Mouse (Mus musculus): ENCODE measurements around the gene 1190002N15Rik. TPM values are rescaled to one million over a fixed set of nuclear protein-coding genes. Genes with fewer than 3 reads are reported as not detected.

Gene 1190002N15Rik
- 8.9 and 9.9 TPM in 2 replicates for polyA plus RNA-seq (2011; ENCODE audit: insufficient read depth, insufficient read length, low read depth, missing spikeins)

DNA sequence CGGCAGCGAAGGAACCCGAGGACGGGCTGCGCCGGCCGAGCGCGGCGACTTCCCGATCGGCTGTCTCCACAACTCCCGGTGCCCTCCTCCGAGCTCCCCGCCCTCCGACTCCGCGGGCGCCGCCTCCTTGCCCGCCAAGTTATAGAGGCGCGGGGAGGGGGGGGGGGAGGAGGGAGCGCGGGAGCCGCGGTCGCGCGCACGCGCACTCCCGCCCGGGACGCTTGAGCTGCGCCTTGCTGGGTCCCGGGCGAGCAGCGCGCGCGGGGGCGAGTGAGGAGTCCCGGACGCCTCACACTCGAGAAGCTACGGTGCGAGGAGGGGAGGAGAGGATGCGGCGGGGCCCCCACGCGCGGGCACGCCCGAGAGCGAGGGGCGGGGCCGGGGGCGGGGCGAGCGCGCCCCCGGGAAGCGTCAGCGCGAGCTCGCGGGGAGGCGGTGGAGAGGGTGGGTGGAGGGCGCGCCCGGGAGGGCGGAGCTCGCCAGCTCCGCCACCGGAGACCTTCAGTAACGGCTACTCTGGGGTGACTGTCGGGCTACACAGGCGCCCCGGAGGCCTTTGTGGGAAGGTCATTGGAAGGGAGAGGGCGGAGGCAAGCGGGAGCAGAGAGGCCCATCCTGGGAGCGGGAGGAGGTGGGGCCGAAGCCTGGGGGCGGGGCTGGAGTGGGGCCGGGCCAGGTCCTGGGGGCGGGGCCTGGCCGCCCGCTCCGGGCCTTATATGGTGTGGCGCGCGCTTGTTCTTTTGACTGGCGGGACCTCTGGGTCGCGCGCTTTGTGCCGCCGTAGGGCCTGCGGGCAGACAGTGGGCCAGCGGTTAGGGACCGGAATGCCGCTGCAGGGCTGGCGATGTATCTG, at the start of gene 1190002N15Rik:
Gene 1190002N15Rik (minus strand): TSS at position 112 of the 853 bp plus-strand sequence.
- no peaks in the 10 kb centered on the region for H3K27me3 ChIP-seq (ENCODE audit: control insufficient read depth, insufficient read depth, low read length, poor library complexity, severe bottlenecking)
- peak within 1 kb of the TSS; percentile 65 for H3K9ac ChIP-seq (ENCODE audit: low read depth, poor library complexity, severe bottlenecking)
- peak within 1 kb of the TSS; percentile 14; the same call in 1 of the 2 replicates for H3K27ac ChIP-seq (ENCODE audit: insufficient read depth, low read length)
- TF ChIP-seq CTCF (IDR thresholded peaks at IDR 0.05; ENCODE audit: low read depth, low read length): no peak
- peak; percentile 56 for TF ChIP-seq POLR2A (IDR thresholded peaks at IDR 0.05; ENCODE audit: insufficient read depth, low read length)
- no peaks in the 10 kb centered on the region for H3K36me3 ChIP-seq (ENCODE audit: control insufficient read depth, insufficient read depth, low read length, poor library complexity, severe bottlenecking)
- H3K9me3 ChIP-seq (replicated peaks; ENCODE audit: control insufficient read depth, insufficient read depth, low read length, poor library complexity, severe bottlenecking): no peaks in the 10 kb centered on the region
- no peaks in the 10 kb centered on the region for H3K4me1 ChIP-seq (ENCODE audit: control insufficient read depth, insufficient read depth, low read length)
- peak within 1 kb of the TSS; percentile 83 for H3K4me3 ChIP-seq (ENCODE audit: low read depth, low read length)

DNA sequence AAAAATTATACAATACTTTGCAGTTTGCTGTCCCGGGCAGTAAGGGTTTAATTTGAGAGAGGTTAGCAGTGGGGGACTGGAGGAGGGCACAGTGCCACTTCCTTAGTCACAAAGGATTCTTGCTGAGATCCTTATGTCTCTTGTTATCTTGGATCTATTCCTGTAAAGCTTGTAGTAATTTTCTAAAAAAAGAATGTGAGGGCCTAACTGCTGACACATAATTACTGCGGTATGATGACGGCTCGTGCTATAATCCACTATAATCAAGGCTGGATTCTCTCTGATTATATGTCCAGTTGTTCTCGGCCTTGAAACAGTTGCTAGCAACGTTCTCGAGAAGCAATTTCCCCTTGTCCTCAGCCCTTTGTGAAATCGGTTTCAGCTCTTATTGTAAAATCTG, 44.4 kb upstream of the 1190002N15Rik start:
- no peak for TF ChIP-seq CTCF (IDR thresholded peaks at IDR 0.05; ENCODE audit: low read depth, low read length)
- Histone ChIP-seq H3K36me3 (ENCODE audit: control insufficient read depth, insufficient read depth, low read length, poor library complexity, severe bottlenecking) (no peaks in the 10 kb centered on the region), H3K9me3 (replicated peaks; ENCODE audit: control insufficient read depth, insufficient read depth, low read length, poor library complexity, severe bottlenecking) (no peaks in the 10 kb centered on the region)

DNA sequence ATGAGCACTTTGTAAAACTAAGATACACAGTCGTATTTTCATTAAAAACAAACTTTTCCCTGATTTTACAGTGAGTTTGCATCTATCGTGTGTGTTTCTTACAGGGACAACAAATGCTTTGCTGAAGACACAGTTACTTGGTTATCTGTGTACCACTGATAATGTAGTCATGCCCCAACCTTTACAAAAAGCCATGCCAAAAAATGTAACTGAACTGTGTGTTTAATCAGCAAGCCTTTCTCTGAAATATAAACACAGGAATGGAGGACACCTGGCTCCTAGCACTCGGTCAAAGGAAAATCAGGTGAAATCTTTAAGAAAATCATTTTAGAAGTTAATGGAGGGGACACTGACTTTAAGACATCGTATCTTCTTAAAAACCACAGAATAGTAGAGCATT, 43.8 kb upstream of the 1190002N15Rik start:
- Histone ChIP-seq H3K27ac (ENCODE audit: insufficient read depth, low read length) (no peak overlapping the region), H3K4me3 (ENCODE audit: low read depth, low read length) (no peak overlapping the region), H3K9me3 (replicated peaks; ENCODE audit: control insufficient read depth, insufficient read depth, low read length, poor library complexity, severe bottlenecking) (no peaks in the 10 kb centered on the region), H3K36me3 (ENCODE audit: control insufficient read depth, insufficient read depth, low read length, poor library complexity, severe bottlenecking) (no peaks in the 10 kb centered on the region), H3K4me1 (ENCODE audit: control insufficient read depth, insufficient read depth, low read length) (no peaks in the 10 kb centered on the region), H3K27me3 (ENCODE audit: control insufficient read depth, insufficient read depth, low read length, poor library complexity, severe bottlenecking) (no peaks in the 10 kb centered on the region), H3K9ac (ENCODE audit: low read depth, poor library complexity, severe bottlenecking) (no peak overlapping the region)
- TF ChIP-seq EP300 (IDR thresholded peaks at IDR 0.05; ENCODE audit: insufficient read depth, low read depth, low read length) (no peak), POLR2A (IDR thresholded peaks at IDR 0.05; ENCODE audit: insufficient read depth, low read length) (no peak), CTCF (IDR thresholded peaks at IDR 0.05; ENCODE audit: low read depth, low read length) (no peak)

More for the DNA sequence above, 44.4 kb upstream of the 1190002N15Rik start:
- Histone ChIP-seq H3K9ac (ENCODE audit: low read depth, poor library complexity, severe bottlenecking) (no peak overlapping the region), H3K4me1 (ENCODE audit: control insufficient read depth, insufficient read depth, low read length) (no peaks in the 10 kb centered on the region), H3K27ac (ENCODE audit: insufficient read depth, low read length) (no peak overlapping the region), H3K27me3 (ENCODE audit: control insufficient read depth, insufficient read depth, low read length, poor library complexity, severe bottlenecking) (no peaks in the 10 kb centered on the region), H3K4me3 (ENCODE audit: low read depth, low read length) (no peak overlapping the region)

DNA sequence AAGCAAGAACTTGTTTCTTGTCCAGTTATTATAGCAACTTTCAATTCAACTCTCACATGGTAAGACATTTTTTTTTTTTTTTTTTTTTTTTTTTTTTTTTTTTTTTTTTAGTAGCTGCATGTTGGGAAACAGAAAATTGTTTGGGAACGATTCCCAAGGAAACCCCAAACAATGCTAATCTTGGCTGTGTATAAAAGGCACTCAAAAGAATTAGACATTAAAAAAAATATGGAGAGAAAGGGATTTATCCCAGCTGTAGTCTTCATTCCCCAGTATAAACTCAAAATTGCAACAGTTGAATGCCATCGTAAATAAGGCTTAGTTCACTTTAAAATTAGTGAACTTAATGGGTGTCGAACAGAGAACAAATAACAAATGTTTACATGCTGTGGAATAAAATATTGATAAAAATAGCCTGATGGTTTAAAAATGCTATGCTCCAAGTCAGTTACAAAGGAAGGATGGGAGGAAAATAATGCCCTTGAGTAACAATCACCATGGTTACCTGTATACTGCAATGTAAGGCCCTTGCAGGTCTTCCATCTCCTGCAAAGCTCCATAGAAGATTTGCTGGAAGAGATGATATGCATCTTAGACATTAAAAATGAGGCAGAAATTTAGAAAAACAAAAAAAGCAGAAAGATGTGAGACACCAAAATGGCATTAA, 42.3 kb upstream of the 1190002N15Rik start:
- no peak overlapping the region for H3K4me3 ChIP-seq (ENCODE audit: low read depth, low read length)
- no peaks in the 10 kb centered on the region for H3K27me3 ChIP-seq (ENCODE audit: control insufficient read depth, insufficient read depth, low read length, poor library complexity, severe bottlenecking)
- H3K9ac ChIP-seq (ENCODE audit: low read depth, poor library complexity, severe bottlenecking): no peak overlapping the region
- TF ChIP-seq POLR2A (IDR thresholded peaks at IDR 0.05; ENCODE audit: insufficient read depth, low read length) (no peak), EP300 (IDR thresholded peaks at IDR 0.05; ENCODE audit: insufficient read depth, low read depth, low read length) (no peak), CTCF (IDR thresholded peaks at IDR 0.05; ENCODE audit: low read depth, low read length) (no peak)
- H3K27ac ChIP-seq (ENCODE audit: insufficient read depth, low read length): no peak overlapping the region
- no peaks in the 10 kb centered on the region for H3K9me3 ChIP-seq (replicated peaks; ENCODE audit: control insufficient read depth, insufficient read depth, low read length, poor library complexity, severe bottlenecking)
- H3K4me1 ChIP-seq (ENCODE audit: control insufficient read depth, insufficient read depth, low read length): no peaks in the 10 kb centered on the region
- no peaks in the 10 kb centered on the region for H3K36me3 ChIP-seq (ENCODE audit: control insufficient read depth, insufficient read depth, low read length, poor library complexity, severe bottlenecking)

DNA sequence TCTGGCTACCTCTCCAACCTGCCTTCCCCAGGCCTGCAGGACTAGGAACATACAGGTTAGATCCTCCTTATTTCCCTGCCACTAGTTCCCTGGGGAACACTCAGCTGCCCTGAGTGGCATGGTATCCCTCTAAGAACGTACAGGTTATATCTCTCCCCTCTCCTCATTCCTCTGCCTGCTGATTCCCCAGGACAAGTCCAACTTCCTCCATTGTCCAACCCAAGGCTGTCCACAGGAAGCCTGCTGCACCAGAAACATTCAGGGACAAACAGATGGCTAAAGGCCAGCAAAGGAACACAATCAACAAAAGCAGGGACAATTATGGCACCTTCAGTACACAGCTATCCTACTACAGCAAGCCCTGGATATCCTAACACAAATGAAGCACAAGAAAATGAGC, 33.9 kb upstream of the 1190002N15Rik start:
- H3K27ac ChIP-seq (ENCODE audit: insufficient read depth, low read length): no peak overlapping the region
- H3K9ac ChIP-seq (ENCODE audit: low read depth, poor library complexity, severe bottlenecking): no peak overlapping the region
- no peak overlapping the region for H3K4me3 ChIP-seq (ENCODE audit: low read depth, low read length)
- no peak for TF ChIP-seq CTCF (IDR thresholded peaks at IDR 0.05; ENCODE audit: low read depth, low read length)
- TF ChIP-seq POLR2A (IDR thresholded peaks at IDR 0.05; ENCODE audit: insufficient read depth, low read length): no peak
- TF ChIP-seq EP300 (IDR thresholded peaks at IDR 0.05; ENCODE audit: insufficient read depth, low read depth, low read length): no peak
- H3K9me3 ChIP-seq (replicated peaks; ENCODE audit: control insufficient read depth, insufficient read depth, low read length, poor library complexity, severe bottlenecking): no peaks in the 10 kb centered on the region
- no peaks in the 10 kb centered on the region for H3K36me3 ChIP-seq (ENCODE audit: control insufficient read depth, insufficient read depth, low read length, poor library complexity, severe bottlenecking)
- H3K27me3 ChIP-seq (ENCODE audit: control insufficient read depth, insufficient read depth, low read length, poor library complexity, severe bottlenecking): no peaks in the 10 kb centered on the region
- H3K4me1 ChIP-seq (ENCODE audit: control insufficient read depth, insufficient read depth, low read length): no peaks in the 10 kb centered on the region

DNA sequence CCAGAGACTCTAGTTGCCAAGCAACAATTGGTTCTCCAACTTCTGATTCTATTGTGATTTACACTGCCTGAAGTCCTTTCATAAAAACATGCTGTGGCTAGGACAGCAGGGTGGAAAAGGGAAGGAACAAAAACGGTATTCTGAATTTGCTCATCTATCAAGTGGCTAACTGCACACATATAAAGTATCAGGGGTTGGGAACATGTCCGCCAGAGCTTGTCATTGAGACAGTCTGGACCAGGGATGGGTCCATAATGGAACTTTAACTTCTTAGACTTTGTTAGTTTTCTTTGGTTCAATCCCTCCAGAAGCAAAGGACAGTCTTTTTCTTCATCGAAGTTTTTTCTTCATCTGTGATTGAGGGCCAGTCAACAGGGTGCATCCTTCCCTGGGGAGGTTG, 30.5 kb upstream of the 1190002N15Rik start:
- Histone ChIP-seq H3K4me1 (ENCODE audit: control insufficient read depth, insufficient read depth, low read length) (no peaks in the 10 kb centered on the region), H3K9ac (ENCODE audit: low read depth, poor library complexity, severe bottlenecking) (no peak overlapping the region), H3K9me3 (replicated peaks; ENCODE audit: control insufficient read depth, insufficient read depth, low read length, poor library complexity, severe bottlenecking) (no peaks in the 10 kb centered on the region), H3K36me3 (ENCODE audit: control insufficient read depth, insufficient read depth, low read length, poor library complexity, severe bottlenecking) (no peaks in the 10 kb centered on the region), H3K27me3 (ENCODE audit: control insufficient read depth, insufficient read depth, low read length, poor library complexity, severe bottlenecking) (no peaks in the 10 kb centered on the region), H3K4me3 (ENCODE audit: low read depth, low read length) (no peak overlapping the region), H3K27ac (ENCODE audit: insufficient read depth, low read length) (no peak overlapping the region)
- TF ChIP-seq POLR2A (IDR thresholded peaks at IDR 0.05; ENCODE audit: insufficient read depth, low read length) (no peak), EP300 (IDR thresholded peaks at IDR 0.05; ENCODE audit: insufficient read depth, low read depth, low read length) (no peak), CTCF (IDR thresholded peaks at IDR 0.05; ENCODE audit: low read depth, low read length) (no peak)

All from ES-Bruce4 (cell line).